7 mouse cellular contexts compared by ENCODE assay signal in genomic region chr11:12465229-12465628, GRCm38 (mm10). TPM values are rescaled to one million over a fixed set of nuclear protein-coding genes. Genes with fewer than 3 reads are reported as not detected.
DNase-seq lines count a peak whose midpoint lies in the region; ATAC-seq lines count a peak whose summit lies in the region.

No protein-coding gene starts in this region.

- no peak overlapping the region; the same call in 1 of the 2 replicates for H3K9ac ChIP-seq in neural tube, embryonic 11.5 days (ENCODE audit: low read length)
- H3K9ac ChIP-seq in hindbrain, embryonic 12.5 days, result peak overlapping the region; percentile 67; the same call in 1 of the 2 replicates
- peak overlapping the region; percentile 41; the same call in 1 of the 2 replicates for H3K9ac ChIP-seq in liver, embryonic 13.5 days

- 0 out of 2 replicates have a peak, but pooled peaks cover 4% of the 10 kb centered on the region for H3K4me1 ChIP-seq in neural tube, embryonic 11.5 days (ENCODE audit: control insufficient read depth, insufficient read depth, low read length)
- peaks cover 6% of the 10 kb centered on the region for H3K4me1 ChIP-seq in hindbrain, embryonic 12.5 days
- H3K4me1 ChIP-seq in liver, embryonic 13.5 days (replicated peaks), result no peaks in the 10 kb centered on the region

- H3K4me2 ChIP-seq in neural tube, embryonic 11.5 days (ENCODE audit: low read depth), result peak overlapping the region; percentile 98
- peak overlapping the region; percentile 98 for H3K4me2 ChIP-seq in hindbrain, embryonic 12.5 days (replicated peaks)
- H3K4me2 ChIP-seq in liver, embryonic 13.5 days, result peak overlapping the region; percentile 65

- no peak overlapping the region for H3K27ac ChIP-seq in neural tube, embryonic 11.5 days (ENCODE audit: low read depth, low read length)
- no peak overlapping the region for H3K27ac ChIP-seq in hindbrain, embryonic 12.5 days
- H3K27ac ChIP-seq in liver, embryonic 13.5 days, result no peak overlapping the region

- peaks cover 21% of the 10 kb centered on the region; the same call in 1 of the 2 replicates for H3K27me3 ChIP-seq in neural tube, embryonic 11.5 days (ENCODE audit: control insufficient read depth, insufficient read depth, low read length)
- peaks cover 26% of the 10 kb centered on the region for H3K27me3 ChIP-seq in hindbrain, embryonic 12.5 days
- H3K27me3 ChIP-seq in liver, embryonic 13.5 days, result peaks cover 26% of the 10 kb centered on the region

- H3K36me3 ChIP-seq in neural tube, embryonic 11.5 days (ENCODE audit: control insufficient read depth, insufficient read depth, low read length), result no peaks in the 10 kb centered on the region
- no peaks in the 10 kb centered on the region for H3K36me3 ChIP-seq in hindbrain, embryonic 12.5 days
- H3K36me3 ChIP-seq in liver, embryonic 13.5 days, result no peaks in the 10 kb centered on the region

- ATAC-seq in neural tube, embryonic 11.5 days (ENCODE audit: insufficient read depth, low FRiP score, low TSS enrichment), result no peak
- no peak for ATAC-seq in hindbrain, embryonic 12.5 days (ENCODE audit: low FRiP score)
- ATAC-seq in liver, embryonic 13.5 days (ENCODE audit: low read depth), result no peak
- no peak for ATAC-seq in activated CD4-positive, CD25-positive, alpha-beta regulatory T cell, adult 4 months

- H3K4me3 ChIP-seq in neural tube, embryonic 11.5 days (ENCODE audit: low read depth, low read length), result peak overlapping the region; percentile 67
- H3K4me3 ChIP-seq in hindbrain, embryonic 12.5 days, result peak overlapping the region; percentile 73
- H3K4me3 ChIP-seq in liver, embryonic 13.5 days (replicated peaks), result peak overlapping the region; percentile 54

- 44% methylated on average over 1 of the region's 1 CpGs for WGBS in neural tube, embryonic 11.5 days
- WGBS in hindbrain, embryonic 12.5 days, result 43% methylated on average over 1 of the region's 1 CpGs
- 31% methylated on average over 1 of the region's 1 CpGs for WGBS in liver, embryonic 13.5 days (ENCODE audit: insufficient replicate concordance)

- no peaks in the 10 kb centered on the region for H3K9me3 ChIP-seq in neural tube, embryonic 11.5 days (ENCODE audit: control insufficient read depth, low read length)
- H3K9me3 ChIP-seq in hindbrain, embryonic 12.5 days (replicated peaks), result no peaks in the 10 kb centered on the region
- no peaks in the 10 kb centered on the region for H3K9me3 ChIP-seq in liver, embryonic 13.5 days (replicated peaks)

- no peak for DNase-seq in neural tube, embryonic 11.5 days (ENCODE audit: low spot score)
- no peak for DNase-seq in neural tube, embryonic 10.5 days (ENCODE audit: extremely low spot score, low spot score)
- DNase-seq in liver, embryonic 13.5 days, result no peak
- DNase-seq in urinary bladder, postnatal 10 days (ENCODE audit: low spot score), result no peak
- DNase-seq in adrenal gland, adult 8-10 months, result no peak

RNA-seq across cellular contexts. Expression of gene Cobl, which starts 0.5 kb away (rescaled TPM):
- 2.7 and 5.6 TPM in 2 replicates for polyA plus RNA-seq in neural tube, embryonic 11.5 days (2014; fragmentation: Nextera tagmentation; extraction: Ambion mirVana)
- polyA plus RNA-seq in hindbrain, embryonic 12.5 days (2016; fragmentation: Nextera tagmentation; extraction: Ambion mirVana), result 5.3 and 5.6 TPM in 2 replicates
- 1.3 and 1.7 TPM in 2 replicates for polyA plus RNA-seq in liver, embryonic 13.5 days (2015; fragmentation: Nextera tagmentation; extraction: Ambion mirVana)
- not detected for polyA plus RNA-seq in activated CD4-positive, CD25-positive, alpha-beta regulatory T cell, adult 4 months (2017; shearing (Covaris generic))
- 1 to 10 TPM; 3.0 to 4.0 (median 3.5) TPM for total RNA-seq in adrenal gland, adult 8-10 months (2022)
